Mouse (Mus musculus) heart, adult 9 months (tissue): ENCODE measurements around the gene Acadsb.
"Not testable (repeated sequence)": the region's sequence is repeated elsewhere in the genome, so short reads cannot be mapped to it uniquely, and the experiment has no call there.

Source experiments
- DNase-seq, 2 experiments: peaks; one replicate each; pipeline ENCODE4 v3.0.0; 2022; ENCODE audit warnings: low spot score in 2 of 2

Acadsb gene

GRCm38 (mm10) chr7:131410416-131411058, at the start of gene Acadsb, which contains the start of gene Ikzf5:
TSS of gene Acadsb (plus strand) at chr7:131410601.
TSS of gene Ikzf5 (minus strand) at chr7:131410521.
- DNase-seq = peak; percentile 98 to 99

GRCm38 (mm10) chr7:131362269-131362614, 48.2 kb upstream of the Acadsb start:
- no peak for DNase-seq

GRCm38 (mm10) chr7:131362615-131363300, 47.6 kb upstream of the Acadsb start, which contains the start of gene 2310057M21Rik:
TSS of gene 2310057M21Rik (minus strand) at chr7:131362759.
- DNase-seq = peak; percentile 95

GRCm38 (mm10) chr7:131364131-131364530, 46.3 kb upstream of the Acadsb start:
- DNase-seq = no peak

- DNase-seq = peak; percentile 91 to 92
Measured at GRCm38 (mm10) chr7:131370648-131371469, 39.5 kb upstream of the Acadsb start, which contains the start of gene Pstk. TSS of gene Pstk (plus strand) at chr7:131371141.

- DNase-seq = no peak
Measured at GRCm38 (mm10) chr7:131371470-131371860, 38.9 kb upstream of the Acadsb start.

- DNase-seq = no peak
Measured at GRCm38 (mm10) chr7:131371880-131372651, 38.3 kb upstream of the Acadsb start.

GRCm38 (mm10) chr7:131391761-131392160, 18.6 kb upstream of the Acadsb start:
- not testable (repeated sequence) for DNase-seq

- DNase-seq = peak in 1 of 2 experiments; percentile 11
Measured at GRCm38 (mm10) chr7:131409321-131409987, 947 bp upstream of the Acadsb start.

GRCm38 (mm10) chr7:131409988-131410385, 414 bp upstream of the Acadsb start:
- no peak for DNase-seq

- peak; percentile 36 for DNase-seq
Measured at GRCm38 (mm10) chr7:131411221-131411940, 980 bp downstream of the Acadsb start.

GRCm38 (mm10) chr7:131411941-131412270, 1.5 kb downstream of the Acadsb start:
- DNase-seq = no peak

- not testable (repeated sequence) for DNase-seq
Measured at GRCm38 (mm10) chr7:131416742-131417141, 6.3 kb downstream of the Acadsb start.

GRCm38 (mm10) chr7:131417605-131418004, 7.2 kb downstream of the Acadsb start:
- DNase-seq = no peak

- no peak for DNase-seq
Measured at GRCm38 (mm10) chr7:131424912-131425311, 14.5 kb downstream of the Acadsb start.

- no peak for DNase-seq
Measured at GRCm38 (mm10) chr7:131427331-131427730, 16.9 kb downstream of the Acadsb start.

GRCm38 (mm10) chr7:131432244-131432643, 21.8 kb downstream of the Acadsb start:
- DNase-seq = peak in 1 of 2 experiments; percentile 7

- DNase-seq = no peak
Measured at GRCm38 (mm10) chr7:131434276-131434675, 23.9 kb downstream of the Acadsb start.

- DNase-seq = no peak
Measured at GRCm38 (mm10) chr7:131437051-131437450, 26.6 kb downstream of the Acadsb start.

GRCm38 (mm10) chr7:131456714-131457113, 46.3 kb downstream of the Acadsb start:
- no peak for DNase-seq
